Mouse (Mus musculus) liver, embryonic 12.5 days (tissue): ENCODE results near the gene Otol1. TPM values are rescaled to one million over a fixed set of nuclear protein-coding genes. Genes with fewer than 3 reads are reported as not detected.

Experiments used
- polyA plus RNA-seq: library from polyadenylated mRNA; unstranded; fragments of >200 nt; fragmentation: Nextera tagmentation; extraction: Ambion mirVana; gene quantifications from 2 replicates; pipeline ENCODE4 v1.2.1, GENCODE M21; 2016

Gene Otol1
- polyA plus RNA-seq, 1 experiment from 2014 or later: not detected

Other genes starting within 250 kb of the Otol1 start
- gene Sptssb, start 147.7 kb upstream of the Otol1 start, polyA plus RNA-seq: 1.2 and 1.7 TPM in 2 replicates